In the genomic region with DNA sequence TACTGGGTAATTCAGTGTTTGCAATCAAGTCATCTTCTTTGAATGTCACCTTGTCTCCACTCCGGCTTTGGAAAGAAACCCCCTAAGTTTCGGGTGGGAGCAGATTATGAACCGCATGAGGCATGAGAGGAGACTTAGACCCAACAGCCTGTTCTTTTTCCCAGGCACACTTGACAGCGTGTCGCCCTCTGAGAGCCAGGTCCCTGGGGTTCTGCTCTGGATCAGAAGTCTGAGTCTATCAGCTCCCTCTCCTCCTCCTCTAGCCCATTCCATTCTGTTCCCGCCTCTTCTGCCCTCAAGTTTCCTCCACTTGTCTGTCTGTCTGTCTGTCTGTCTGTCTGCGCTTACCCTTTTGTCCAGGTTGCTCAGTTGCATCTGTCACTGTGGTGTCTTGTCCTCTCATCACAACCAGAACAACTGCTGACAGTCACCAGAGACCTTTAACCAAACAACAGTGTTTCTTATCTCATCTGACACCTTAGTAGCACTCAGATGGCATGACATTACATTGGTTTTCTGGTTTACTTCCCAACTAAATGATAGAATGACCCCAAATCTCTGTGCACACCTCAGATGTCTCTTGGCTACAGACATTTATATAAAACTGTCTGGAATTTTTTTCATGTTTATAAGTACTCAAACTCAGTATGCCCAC, we compare ENCODE assay signal across 18 mouse cellular contexts. TPM values are rescaled to one million over a fixed set of nuclear protein-coding genes. Genes with fewer than 3 reads are reported as not detected.
DNase-seq lines count a peak whose midpoint lies in the region; ATAC-seq and TF ChIP-seq lines count a peak whose summit lies in the region.
"Had no signal": no experiment of that assay in that cellular context is flagged by ENCODE, and none has a peak within 500 bp of the region (broad histone marks: within the 10 kb centered on the region; RNA-seq: fewer than 3 reads in every experiment).

No protein-coding gene starts in this region.

- no peaks in the 10 kb centered on the region for H3K27me3 ChIP-seq in kidney, postnatal 0 days (ENCODE audit: insufficient read depth, low read length)
- H3K27me3 ChIP-seq in kidney, embryonic 15.5 days = no peaks in the 10 kb centered on the region
- H3K27me3 ChIP-seq in MEL (ENCODE audit: control insufficient read depth in 1 of 2, insufficient read depth in 2 of 2, low read length in 2 of 2) = no peaks in the 10 kb centered on the region
- no peaks in the 10 kb centered on the region for H3K27me3 ChIP-seq in heart, embryonic 16.5 days (ENCODE audit: control insufficient read depth, insufficient read depth, low read length)
- H3K27me3 ChIP-seq: embryonic facial prominence, embryonic 15.5 days; hindbrain, embryonic 12.5 days; limb, embryonic 15.5 days; midbrain, embryonic 13.5 days had no signal

- no peak overlapping the region for H3K9ac ChIP-seq in kidney, postnatal 0 days (ENCODE audit: low read depth, low read length)
- H3K9ac ChIP-seq in kidney, embryonic 15.5 days = no peak overlapping the region
- no peak overlapping the region for H3K9ac ChIP-seq in MEL (ENCODE audit: control insufficient read depth, low read depth, low read length, poor library complexity, severe bottlenecking)
- no peak overlapping the region for H3K9ac ChIP-seq in heart, embryonic 16.5 days (ENCODE audit: low read length)
- H3K9ac ChIP-seq: embryonic facial prominence, embryonic 15.5 days; hindbrain, embryonic 12.5 days; limb, embryonic 15.5 days; midbrain, embryonic 13.5 days had no signal

- no peak overlapping the region for H3K4me2 ChIP-seq in kidney, postnatal 0 days (ENCODE audit: low read length)
- no peak overlapping the region for H3K4me2 ChIP-seq in kidney, embryonic 15.5 days
- H3K4me2 ChIP-seq in heart, embryonic 16.5 days (ENCODE audit: low read depth, low read length) = no peak overlapping the region
- H3K4me2 ChIP-seq: embryonic facial prominence, embryonic 15.5 days; hindbrain, embryonic 12.5 days; limb, embryonic 15.5 days; midbrain, embryonic 13.5 days had no signal

- no peak for ATAC-seq in kidney, postnatal 0 days (replicated peaks; ENCODE audit: low FRiP score, low read depth)
- no peak for ATAC-seq in kidney, embryonic 15.5 days (replicated peaks; ENCODE audit: low FRiP score)
- no peak for ATAC-seq in heart, embryonic 16.5 days (replicated peaks; ENCODE audit: extremely low read depth, insufficient read depth, low FRiP score)
- ATAC-seq: forebrain, embryonic 14.5 days; intestine, postnatal 0 days; midbrain, embryonic 13.5 days had no signal

- peaks cover 4% of the 10 kb centered on the region; the same call in 1 of the 2 replicates for H3K36me3 ChIP-seq in kidney, postnatal 0 days (ENCODE audit: insufficient read depth, low read length)
- peaks cover 15% of the 10 kb centered on the region for H3K36me3 ChIP-seq in kidney, embryonic 15.5 days
- H3K36me3 ChIP-seq in MEL (ENCODE audit: control insufficient read depth in 1 of 2, insufficient read depth in 2 of 2, low read length in 2 of 2) = peaks cover 0 to 11% of the 10 kb centered on the region in 2 experiments; a peak in 3 of 4 replicates
- peaks cover 2% of the 10 kb centered on the region; the same call in 1 of the 2 replicates for H3K36me3 ChIP-seq in heart, embryonic 16.5 days (ENCODE audit: control insufficient read depth, insufficient read depth)

- H3K27ac ChIP-seq in kidney, postnatal 0 days = no peak overlapping the region
- no peak overlapping the region for H3K27ac ChIP-seq in kidney, embryonic 15.5 days
- H3K27ac ChIP-seq in MEL (ENCODE audit: control insufficient read depth, low read depth, low read length) = no peak overlapping the region
- peak overlapping the region; percentile 35; the same call in 1 of the 2 replicates for H3K27ac ChIP-seq in heart, embryonic 16.5 days (ENCODE audit: low read length)
- H3K27ac ChIP-seq: embryonic facial prominence, embryonic 15.5 days; hindbrain, embryonic 12.5 days; limb, embryonic 15.5 days; midbrain, embryonic 13.5 days had no signal

- no peak for TF ChIP-seq CTCF in kidney, postnatal 0 days (IDR thresholded peaks at IDR 0.05; ENCODE audit: low read depth)
- no peak for TF ChIP-seq CTCF in MEL (IDR thresholded peaks at IDR 0.05 in 2 of 3, conservative IDR thresholded peaks at IDR 0.05 in 1 of 3; ENCODE audit: control insufficient read depth in 1 of 3, insufficient read depth in 1 of 3, low read depth in 2 of 3, low read length in 3 of 3, poor library complexity in 1 of 3, severe bottlenecking in 1 of 3)

- no peak for TF ChIP-seq EP300 in MEL (IDR thresholded peaks at IDR 0.05; ENCODE audit: low read depth in 1 of 2, low read length in 2 of 2)

- H3K79me2 ChIP-seq in MEL (ENCODE audit: control insufficient read depth, insufficient read depth, low read length, poor library complexity) = no peaks in the 10 kb centered on the region

- H3K4me1 ChIP-seq in kidney, postnatal 0 days (replicated peaks; ENCODE audit: insufficient read depth, low read length) = no peaks in the 10 kb centered on the region
- H3K4me1 ChIP-seq in kidney, embryonic 15.5 days = peaks cover 7% of the 10 kb centered on the region; the same call in 1 of the 2 replicates
- H3K4me1 ChIP-seq in MEL (ENCODE audit: control insufficient read depth in 1 of 2, insufficient read depth in 2 of 2, low read length in 2 of 2) = peaks cover 3 to 8% of the 10 kb centered on the region in 2 experiments; a peak in 2 of 4 replicates
- H3K4me1 ChIP-seq in heart, embryonic 16.5 days (ENCODE audit: control insufficient read depth, insufficient read depth, low read length) = peaks cover 24% of the 10 kb centered on the region

- TF ChIP-seq POLR2A in MEL (IDR thresholded peaks at IDR 0.05; ENCODE audit: control insufficient read depth in 1 of 2, insufficient read depth in 1 of 2, low read depth in 1 of 2, low read length in 2 of 2, poor library complexity in 1 of 2) = no peak

- 81% methylated on average over 7 of the region's 7 CpGs for WGBS in kidney, postnatal 0 days
- WGBS in kidney, embryonic 15.5 days = 77% methylated on average over 7 of the region's 7 CpGs
- WGBS in heart, embryonic 16.5 days = 34% methylated on average over 7 of the region's 7 CpGs

- H3K4me3 ChIP-seq in kidney, postnatal 0 days (replicated peaks; ENCODE audit: low read depth, low read length) = no peak overlapping the region
- no peak overlapping the region for H3K4me3 ChIP-seq in kidney, embryonic 15.5 days (replicated peaks)
- no peak overlapping the region for H3K4me3 ChIP-seq in MEL (ENCODE audit: control insufficient read depth in 1 of 2, insufficient read depth in 1 of 2, low read depth in 2 of 2, low read length in 2 of 2)
- no peak overlapping the region for H3K4me3 ChIP-seq in heart, embryonic 16.5 days (ENCODE audit: low read length)
- H3K4me3 ChIP-seq: embryonic facial prominence, embryonic 15.5 days; hindbrain, embryonic 12.5 days; limb, embryonic 15.5 days; midbrain, embryonic 13.5 days had no signal

- H3K9me3 ChIP-seq in kidney, postnatal 0 days (replicated peaks; ENCODE audit: low read length) = no peaks in the 10 kb centered on the region
- H3K9me3 ChIP-seq in kidney, embryonic 15.5 days (replicated peaks) = no peaks in the 10 kb centered on the region
- H3K9me3 ChIP-seq in MEL (replicated peaks; ENCODE audit: insufficient read depth, low read length) = no peaks in the 10 kb centered on the region
- H3K9me3 ChIP-seq in heart, embryonic 16.5 days (replicated peaks; ENCODE audit: control insufficient read depth, low read length) = no peaks in the 10 kb centered on the region
- H3K9me3 ChIP-seq: embryonic facial prominence, embryonic 15.5 days; hindbrain, embryonic 12.5 days; limb, embryonic 15.5 days; midbrain, embryonic 13.5 days had no signal

- DNase-seq in cerebellum, adult 8-10 months = peak; percentile 23
- no peak for DNase-seq in cerebellum, adult 11 months
- DNase-seq in kidney, postnatal 0 days (ENCODE audit: low spot score) = peak; percentile 9
- peak; percentile 28 for DNase-seq in MEL (ENCODE audit: low read depth, low spot score)
- DNase-seq in testis, postnatal 10 days (ENCODE audit: low spot score) = no peak
- DNase-seq in gastrocnemius, adult 18-20 months (ENCODE audit: low spot score) = no peak
- DNase-seq: gastrocnemius, postnatal 25 days had no signal

- no peak for TF ChIP-seq RAD21 in MEL (IDR thresholded peaks at IDR 0.05; ENCODE audit: low read depth, low read length)

TF ChIP-seq in MEL, 35 proteins besides CTCF, POLR2A, EP300 and RAD21:
- peak; percentile 51 for TF ChIP-seq TAL1 (IDR thresholded peaks at IDR 0.05; ENCODE audit: low read length)
- peak; percentile 26; the same call in 1 of the 2 replicates for TF ChIP-seq GATA1 (IDR thresholded peaks at IDR 0.05; ENCODE audit: low read depth, low read length)
- no peak for TF ChIP-seq MEF2A (IDR thresholded peaks at IDR 0.05; ENCODE audit: extremely low read depth, insufficient replicate concordance, low read depth, low read length, poor library complexity, severe bottlenecking)

RNA-seq across cellular contexts. Expression of a gene that starts 36.7 kb away (rescaled TPM):
- 32.4 and 32.6 TPM in 2 replicates for polyA plus RNA-seq in kidney, postnatal 0 days (2015; fragmentation: Nextera tagmentation; extraction: Ambion mirVana)
- polyA plus RNA-seq in kidney, embryonic 15.5 days (2015; fragmentation: Nextera tagmentation; extraction: Ambion mirVana) = 34.9 and 35.6 TPM in 2 replicates
- 6.7 and 7.2 TPM in 2 replicates for total RNA-seq in MEL (2012; rRNA removed)
- 10 to 100 TPM in 1 of 2 experiments, not detected in 1; 13.0 TPM for polyA plus RNA-seq in MEL (2012; ENCODE audit: insufficient read depth in 1 of 2, insufficient read length in 2 of 2, low read depth in 1 of 2, low replicate concordance in 2 of 2, missing spikeins in 1 of 2)
- 27.9 and 29.3 TPM in 2 replicates for polyA plus RNA-seq in heart, embryonic 16.5 days (2015; fragmentation: Nextera tagmentation; extraction: Ambion mirVana)
- 1 to 10 TPM; 8.9 to 9.0 TPM for total RNA-seq in gastrocnemius, adult 18-20 months (2021)

RNA-seq across cellular contexts. Expression of a gene that starts 58.8 kb away (rescaled TPM):
- polyA plus RNA-seq in kidney, postnatal 0 days (2015; fragmentation: Nextera tagmentation; extraction: Ambion mirVana) = 0.27 TPM in 1 of 2 replicates, not detected in the other
- polyA plus RNA-seq in kidney, embryonic 15.5 days (2015; fragmentation: Nextera tagmentation; extraction: Ambion mirVana) = not detected in 2 replicates
- total RNA-seq in MEL (2012; rRNA removed) = not detected in 2 replicates
- polyA plus RNA-seq in MEL (2012; ENCODE audit: insufficient read depth in 1 of 2, insufficient read length in 2 of 2, low read depth in 1 of 2, low replicate concordance in 2 of 2, missing spikeins in 1 of 2) = under 1 TPM in 1 of 2 experiments, not detected in 1; 0.29 TPM
- 0.37 TPM in 1 of 2 replicates, not detected in the other for polyA plus RNA-seq in heart, embryonic 16.5 days (2015; fragmentation: Nextera tagmentation; extraction: Ambion mirVana)
- total RNA-seq in gastrocnemius, adult 18-20 months (2021) = not detected
- total RNA-seq: common myeloid progenitor, adult 5-6 weeks; gastrocnemius, postnatal 25 days; left cerebral cortex, adult 8-10 months had no signal
- polyA plus RNA-seq: forebrain, embryonic 14.5 days; hindbrain, embryonic 12.5 days; intestine, postnatal 0 days; limb, embryonic 15.5 days; urinary bladder, adult 2 months had no signal

Comparison
In these comparisons a context has a peak if more than half of its experiments do, and no peak if none do; other contexts are left out.
1. DNase-seq: peak in cerebellum, adult 8-10 months (single experiment), kidney, postnatal 0 days (single experiment) and MEL (single experiment); none in cerebellum, adult 11 months (single experiment), testis, postnatal 10 days (single experiment) and gastrocnemius, adult 18-20 months (single experiment).